7 mouse cellular contexts compared by ENCODE assay signal in the genomic region with DNA sequence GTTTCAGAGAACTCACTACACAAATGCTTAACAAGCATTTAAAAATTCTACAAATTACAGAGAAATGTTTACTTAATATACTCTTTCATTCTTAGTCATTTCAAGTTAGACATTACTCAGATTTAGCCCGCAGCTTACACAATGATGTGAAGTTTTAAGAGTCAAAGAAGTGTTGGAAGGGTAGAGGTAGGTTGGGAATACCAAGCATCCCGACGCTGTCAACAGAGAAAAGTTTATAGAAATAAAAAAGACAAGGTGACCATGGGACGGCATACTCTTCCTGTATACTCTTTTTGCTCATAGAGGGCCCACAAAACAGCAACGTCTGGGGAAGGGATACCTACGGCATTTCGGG. TPM values are rescaled to one million over a fixed set of nuclear protein-coding genes. Genes with fewer than 3 reads are reported as not detected.
A peak's percentile ranks its signal among the peaks of the same experiment; 100 is the strongest.
DNase-seq lines count a peak whose midpoint lies in the region; ATAC-seq and TF ChIP-seq lines count a peak whose summit lies in the region.

No protein-coding gene starts in this region.

- H3K36me3 ChIP-seq in lung, embryonic 14.5 days (ENCODE audit: insufficient read depth) = no peaks in the 10 kb centered on the region
- no peaks in the 10 kb centered on the region for H3K36me3 ChIP-seq in limb, embryonic 11.5 days (ENCODE audit: control insufficient read depth, insufficient read depth, low read length)

- TF ChIP-seq POLR2A in olfactory bulb, adult 2 months (IDR thresholded peaks at IDR 0.05; ENCODE audit: insufficient read depth, low read depth, low read length) = no peak

- H3K27ac ChIP-seq in lung, embryonic 14.5 days (ENCODE audit: low read depth) = no peak overlapping the region
- no peak overlapping the region; the same call in 1 of the 2 replicates for H3K27ac ChIP-seq in limb, embryonic 11.5 days (replicated peaks; ENCODE audit: low read depth, low read length)
- no peak overlapping the region for H3K27ac ChIP-seq in olfactory bulb, adult 2 months (ENCODE audit: insufficient read depth, low read depth, low read length)

- peak overlapping the region; percentile 74 for H3K4me3 ChIP-seq in lung, embryonic 14.5 days (ENCODE audit: low read depth, low read length)
- H3K4me3 ChIP-seq in limb, embryonic 11.5 days (ENCODE audit: low read depth, low read length) = peak overlapping the region; percentile 72
- peak overlapping the region; percentile 81 for H3K4me3 ChIP-seq in olfactory bulb, adult 2 months (ENCODE audit: insufficient read depth, low read depth, low read length)

- peak overlapping the region; percentile 75 for H3K4me2 ChIP-seq in lung, embryonic 14.5 days
- peak overlapping the region; percentile 54 for H3K4me2 ChIP-seq in limb, embryonic 11.5 days (ENCODE audit: low read depth, severe bottlenecking)

- DNase-seq in lung, embryonic 14.5 days = no peak
- no peak for DNase-seq in lung, postnatal 10 days
- DNase-seq in limb, embryonic 11.5 days (ENCODE audit: low spot score) = no peak
- DNase-seq in adrenal gland, adult (ENCODE audit: inconsistent age in 2 of 2, low spot score in 1 of 2) = no peak
- no peak for DNase-seq in gastrocnemius, postnatal 4 days (ENCODE audit: low spot score in 2 of 2)

- H3K4me1 ChIP-seq in lung, embryonic 14.5 days (ENCODE audit: insufficient read depth) = peaks cover 7% of the 10 kb centered on the region; the same call in 1 of the 2 replicates
- H3K4me1 ChIP-seq in limb, embryonic 11.5 days (ENCODE audit: control insufficient read depth, insufficient read depth, low read length) = no peaks in the 10 kb centered on the region
- no peaks in the 10 kb centered on the region for H3K4me1 ChIP-seq in olfactory bulb, adult 2 months (ENCODE audit: control insufficient read depth, insufficient read depth, low read length)

- no peak; the same call in 1 of the 2 replicates for ATAC-seq in lung, embryonic 14.5 days (ENCODE audit: insufficient read depth)
- peak; percentile 36 for ATAC-seq in erythroid progenitor cell, adult 5-6 weeks (replicated peaks; ENCODE audit: low FRiP score, poor library complexity, severe bottlenecking)
- no peak for ATAC-seq in limb, embryonic 11.5 days (ENCODE audit: insufficient number of reproducible peaks, low FRiP score, low TSS enrichment, low read depth)

- peak overlapping the region; percentile 82 for H3K9ac ChIP-seq in lung, embryonic 14.5 days
- peak overlapping the region; percentile 75 for H3K9ac ChIP-seq in limb, embryonic 11.5 days (ENCODE audit: low read length)

- no peaks in the 10 kb centered on the region for H3K27me3 ChIP-seq in lung, embryonic 14.5 days (ENCODE audit: insufficient read depth, low read length)
- no peaks in the 10 kb centered on the region for H3K27me3 ChIP-seq in limb, embryonic 11.5 days (ENCODE audit: control insufficient read depth, insufficient read depth, low read length)

- no peak for TF ChIP-seq CTCF in lung, embryonic 14.5 days (IDR thresholded peaks at IDR 0.05; ENCODE audit: low read depth)
- no peak for TF ChIP-seq CTCF in olfactory bulb, adult 2 months (IDR thresholded peaks at IDR 0.05; ENCODE audit: insufficient read depth, low read depth, low read length)

- 0% methylated on average over 7 of the region's 7 CpGs for WGBS in lung, embryonic 14.5 days
- whole genome bisulfite sequencing in limb, embryonic 11.5 days = under 1% methylated on average over 7 of the region's 7 CpGs
- WGBS in olfactory bulb, adult 2 months = under 1% methylated on average over 7 of the region's 7 CpGs

- no peaks in the 10 kb centered on the region for H3K9me3 ChIP-seq in lung, embryonic 14.5 days (ENCODE audit: low read depth, low read length)
- H3K9me3 ChIP-seq in limb, embryonic 11.5 days (ENCODE audit: control insufficient read depth, low read length) = no peaks in the 10 kb centered on the region

RNA-seq across cellular contexts. Expression of a gene that starts 0.3 kb away (rescaled TPM):
- 25.6 and 27.3 TPM in 2 replicates for polyA plus RNA-seq in lung, embryonic 14.5 days (2014; fragmentation: Nextera tagmentation; extraction: Ambion mirVana)
- total RNA-seq in erythroid progenitor cell, adult 5-6 weeks (2015; ENCODE audit: low replicate concordance) = 1.7 TPM in 1 of 2 replicates, not detected in the other
- total RNA-seq in erythroid progenitor cell, adult 5-6 weeks (2017; ENCODE audit: low replicate concordance) = 2.7 TPM in 1 of 2 replicates, not detected in the other
- 24.8 and 33.0 TPM in 2 replicates for polyA plus RNA-seq in limb, embryonic 11.5 days (2014; fragmentation: Nextera tagmentation; extraction: Ambion mirVana)
- not detected in 2 replicates for polyA plus RNA-seq in olfactory bulb, adult 2 months (2012; ENCODE audit: insufficient read depth, insufficient read length, low replicate concordance, missing spikeins)
- 1 to 10 TPM; 4.7 to 6.6 TPM for total RNA-seq in gastrocnemius, postnatal 4 days (2021)

Comparison
In these comparisons a context has a peak if more than half of its experiments do, and no peak if none do; other contexts are left out.
1. RNA of a gene that starts 0.3 kb away (polyA plus RNA-seq): 25.6 to 27.3 TPM in lung, embryonic 14.5 days and 24.8 to 33.0 TPM in limb, embryonic 11.5 days; not detected in olfactory bulb, adult 2 months; every median in the first group is over 10 times any median in the second.
2. Peak in every context shown above with its lines, with median percentiles within 50 percentile points of each other: H3K4me3 ChIP-seq.